Mouse (Mus musculus) embryo, embryonic 9.5 days (tissue): ENCODE measurements at regions not wholly inside any gene's neighbourhood (a gene's known extent, or its start where the extent isn't known, plus 50 kb on each side); places are given as distances from the start of the nearest gene placed in this dataset.

Experiments
- DNase-seq: peaks from one replicate; pipeline ENCODE4 v3.0.0-alpha.2; 2017; ENCODE audit errors: extremely low spot score

DNA sequence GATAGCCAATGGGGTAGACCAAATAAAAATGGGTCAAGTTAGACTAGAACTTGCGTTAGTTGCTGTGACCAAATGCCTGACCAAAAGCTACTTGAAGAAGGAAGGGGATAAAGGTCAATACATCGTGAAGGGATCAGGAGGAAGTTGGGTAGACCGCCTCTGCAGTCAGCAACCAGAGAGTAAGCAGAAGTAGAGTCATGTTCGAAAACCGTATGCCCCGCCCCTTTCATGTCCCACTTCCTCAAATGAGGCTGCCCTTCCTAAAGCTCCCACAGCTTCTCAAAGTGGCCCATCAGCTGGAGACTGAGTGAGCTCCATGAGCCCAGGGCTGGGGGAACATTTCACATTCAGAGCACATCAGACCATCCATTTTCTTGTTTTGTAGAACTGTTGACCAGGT lies 301.2 kb upstream of the Ppp2r3a start:
- DNase-seq: no peak

DNA sequence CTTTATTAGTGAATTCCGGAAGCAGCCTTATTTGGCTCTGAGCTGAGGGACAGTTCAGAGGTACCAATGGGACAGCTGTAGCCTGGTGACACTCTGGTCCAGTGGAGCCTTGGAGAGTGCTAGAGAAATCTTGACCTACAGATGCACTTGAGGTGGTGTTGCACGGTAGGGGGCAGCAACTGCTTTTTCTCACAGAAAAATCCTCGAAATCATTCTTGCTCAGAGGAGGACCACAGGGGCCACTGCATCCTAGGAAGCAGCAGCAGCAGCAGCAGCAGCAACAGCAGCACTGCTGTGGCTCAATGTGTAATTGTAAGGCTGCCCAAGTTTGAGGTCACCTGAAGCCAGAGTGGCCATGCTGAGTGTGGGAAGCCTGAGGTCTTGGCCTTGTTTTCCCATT lies 299.7 kb upstream of the Ppp2r3a start:
- no peak for DNase-seq

DNA sequence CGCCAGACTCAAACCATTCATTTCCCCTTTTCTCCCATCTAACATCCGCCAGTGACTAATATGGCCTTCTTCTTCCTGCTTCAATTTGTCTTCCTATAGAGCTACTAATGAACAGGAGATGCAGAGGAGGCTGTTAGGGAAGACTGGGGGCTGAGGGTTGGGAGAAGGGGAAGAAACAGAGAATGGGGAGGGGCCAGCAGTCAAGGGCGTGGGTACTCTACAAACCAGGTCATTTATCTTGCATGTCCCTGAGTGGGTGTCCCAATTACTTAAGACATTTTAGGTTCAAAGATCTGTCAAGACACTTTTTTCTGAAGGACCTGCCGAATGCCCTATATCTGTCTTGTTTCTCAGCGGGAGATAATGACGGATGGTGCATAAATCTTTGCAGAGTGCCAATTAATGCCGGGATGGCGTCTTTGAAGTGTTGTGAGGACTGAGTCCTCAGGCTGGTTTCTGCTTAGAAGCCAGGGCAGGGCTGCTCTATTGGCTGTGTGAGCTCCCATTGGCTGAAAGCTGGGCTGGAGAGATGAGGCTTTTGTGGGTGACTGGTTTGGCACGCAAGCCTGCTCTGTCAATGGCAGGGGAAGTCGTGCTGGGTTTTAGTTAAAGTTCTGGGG lies 294.7 kb upstream of the Ppp2r3a start:
- peak; percentile 55 for DNase-seq

DNA sequence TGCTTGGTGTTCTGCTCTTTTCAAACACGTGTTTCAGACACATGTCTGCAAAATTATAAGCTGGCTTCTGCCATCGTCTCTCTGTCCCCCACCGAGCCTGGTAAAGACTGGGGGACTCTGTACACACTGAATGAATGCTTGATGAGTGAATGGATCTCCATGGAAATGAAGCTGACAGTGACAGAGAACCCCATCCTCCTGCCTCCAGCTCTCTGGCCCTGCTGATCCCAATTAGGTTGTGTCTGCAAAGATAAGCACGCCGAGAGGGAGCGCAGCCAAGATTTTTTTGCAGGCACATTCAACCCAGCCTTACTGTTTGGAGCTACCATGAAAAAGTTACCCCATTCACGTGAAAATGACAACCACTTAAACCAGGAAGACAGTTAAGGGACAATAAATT lies 266.5 kb upstream of the Ppp2r3a start:
- DNase-seq: no peak

DNA sequence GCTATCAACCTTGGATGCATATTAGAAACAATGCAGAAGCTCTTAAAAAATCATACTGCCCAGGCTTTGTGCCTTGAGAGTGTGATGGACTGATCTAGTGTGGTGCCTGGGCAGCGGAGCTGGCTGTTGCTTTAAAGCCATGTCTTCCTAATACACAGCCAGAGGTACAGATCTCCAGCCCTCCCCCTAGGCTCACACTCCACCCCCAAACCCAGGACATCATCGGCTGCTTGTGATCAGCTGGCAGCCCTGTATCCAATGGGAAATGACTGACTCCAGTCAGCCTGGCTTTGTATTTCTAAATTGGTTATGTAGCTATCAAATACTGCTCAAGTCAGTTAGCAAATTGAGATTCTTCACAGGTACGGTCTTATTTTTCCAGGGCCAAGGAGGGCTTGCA lies 259.2 kb upstream of the Ppp2r3a start:
- no peak for DNase-seq

DNA sequence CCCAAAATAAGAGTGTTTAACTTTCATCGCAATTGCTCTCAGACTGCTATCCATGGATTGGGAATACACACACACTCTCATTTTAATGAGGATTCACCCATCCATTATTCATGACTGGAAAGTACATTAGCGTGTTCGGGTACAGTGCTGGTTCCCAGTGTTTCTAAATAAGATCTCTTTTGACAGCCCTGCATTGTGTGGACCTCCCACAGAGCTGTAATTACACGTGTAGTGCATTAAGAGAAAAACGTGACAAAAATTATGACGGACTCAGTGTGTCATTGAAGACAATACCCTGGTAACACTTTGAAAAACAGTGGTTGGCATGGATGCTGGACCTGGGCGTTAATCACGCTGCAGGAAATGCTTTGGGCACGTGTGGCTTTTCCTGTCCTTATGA lies 257.6 kb upstream of the Ppp2r3a start:
- DNase-seq: no peak

DNA sequence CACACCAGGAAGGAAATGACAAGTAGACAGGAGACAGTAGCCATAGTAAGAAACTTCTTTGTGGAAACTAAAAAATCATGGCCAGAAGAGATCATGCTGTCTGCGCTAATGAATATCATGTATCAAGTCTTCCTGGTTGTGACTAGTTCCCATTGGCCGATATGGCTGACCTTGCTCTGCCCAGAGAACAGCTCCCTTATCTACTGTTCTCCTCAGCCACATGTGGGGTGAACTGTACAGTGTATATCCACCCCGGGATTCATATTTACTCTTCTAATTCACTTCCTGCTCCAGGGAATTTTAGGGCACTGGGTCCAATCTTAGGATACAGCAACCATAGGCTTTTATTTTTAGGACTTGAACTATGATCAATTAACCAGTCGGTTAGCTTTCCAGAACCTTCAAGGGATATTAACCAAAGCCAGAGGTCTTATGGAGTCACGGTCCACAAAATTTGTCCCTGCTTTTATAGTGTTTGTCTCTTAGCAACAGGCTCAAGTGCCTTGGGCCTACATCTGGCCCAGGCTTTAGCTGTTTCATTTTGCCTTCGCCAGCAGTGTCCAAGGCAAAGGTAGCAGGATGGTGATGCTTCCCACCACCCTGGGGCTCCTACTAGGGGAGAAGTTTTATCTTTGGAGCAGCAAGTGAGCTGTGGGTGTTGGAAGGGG lies 255.6 kb upstream of the Ppp2r3a start:
- no peak for DNase-seq

DNA sequence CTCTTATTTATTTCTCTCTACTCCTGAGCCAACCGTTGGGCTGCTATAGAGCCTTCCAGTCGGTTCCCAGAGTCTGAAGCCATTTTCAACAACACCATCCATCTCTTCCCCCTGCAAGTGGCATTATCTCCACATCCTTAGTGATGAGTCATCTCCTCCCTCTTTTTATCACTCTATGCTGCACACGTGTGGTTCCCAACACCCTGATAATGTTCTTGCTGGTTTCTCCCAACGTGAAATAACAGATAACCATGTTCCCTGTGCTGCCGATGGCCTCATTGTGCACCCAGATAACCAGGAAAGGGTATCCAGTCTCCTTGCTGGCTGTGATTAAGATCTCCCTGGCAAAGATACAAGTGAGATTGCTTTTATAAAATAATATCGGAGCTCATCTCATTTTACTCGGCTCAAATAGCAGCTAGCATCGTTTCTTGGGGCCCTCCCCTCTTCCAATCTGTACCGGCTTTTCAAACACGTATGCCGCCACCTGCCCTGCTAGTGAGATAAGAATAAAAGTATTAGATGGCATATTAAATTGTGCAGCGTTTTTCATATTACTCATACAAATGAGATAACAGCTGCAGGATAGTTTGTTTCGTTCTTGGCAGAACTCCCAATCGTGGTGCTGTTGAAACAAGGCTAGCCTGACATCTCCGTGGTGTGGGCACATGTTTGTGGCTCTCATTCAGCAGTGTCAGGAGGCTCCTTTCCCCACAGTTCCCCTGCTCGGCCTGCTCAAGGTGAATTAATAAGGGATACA lies 250.3 kb upstream of the Ppp2r3a start:
- no peak for DNase-seq

DNA sequence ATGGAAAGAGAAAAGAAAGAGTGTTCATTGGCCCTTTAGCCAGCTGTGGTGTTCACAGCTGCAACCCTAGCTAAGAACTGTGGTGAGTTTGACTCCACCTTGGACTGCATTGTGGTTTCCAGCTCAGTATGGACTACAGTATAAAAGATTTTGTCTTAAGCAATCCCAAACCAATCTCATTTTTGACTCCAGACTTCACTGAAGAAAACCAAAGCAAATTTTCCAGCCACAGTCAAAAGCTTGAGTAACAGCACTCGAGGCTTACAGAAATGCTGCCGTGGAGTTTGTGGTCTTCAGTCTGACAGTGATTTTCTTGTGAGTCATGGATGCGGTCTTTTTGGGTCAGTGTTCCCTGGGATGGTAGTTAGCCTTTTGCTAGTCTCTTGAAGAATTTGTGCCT lies 249.4 kb upstream of the Ppp2r3a start:
- DNase-seq: no peak

DNA sequence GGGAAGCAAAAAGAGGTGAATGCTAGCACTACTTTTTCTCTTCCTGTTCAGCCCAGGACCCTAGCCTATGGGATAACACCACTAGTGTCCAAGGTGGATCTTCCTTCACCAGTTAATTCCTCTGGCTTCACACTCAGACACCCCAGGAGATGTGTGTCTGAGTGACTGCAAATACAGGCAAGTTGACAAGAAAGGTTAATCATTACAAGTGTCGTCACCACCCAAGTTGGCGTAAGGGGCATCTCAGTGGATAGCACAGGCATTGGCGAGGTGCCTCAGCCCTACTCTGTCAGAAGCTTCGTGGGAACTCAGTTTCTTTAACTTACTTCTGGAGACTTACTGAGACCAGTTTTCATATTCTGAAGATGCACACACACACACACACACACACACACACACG lies 247.1 kb upstream of the Ppp2r3a start:
- DNase-seq: no peak

DNA sequence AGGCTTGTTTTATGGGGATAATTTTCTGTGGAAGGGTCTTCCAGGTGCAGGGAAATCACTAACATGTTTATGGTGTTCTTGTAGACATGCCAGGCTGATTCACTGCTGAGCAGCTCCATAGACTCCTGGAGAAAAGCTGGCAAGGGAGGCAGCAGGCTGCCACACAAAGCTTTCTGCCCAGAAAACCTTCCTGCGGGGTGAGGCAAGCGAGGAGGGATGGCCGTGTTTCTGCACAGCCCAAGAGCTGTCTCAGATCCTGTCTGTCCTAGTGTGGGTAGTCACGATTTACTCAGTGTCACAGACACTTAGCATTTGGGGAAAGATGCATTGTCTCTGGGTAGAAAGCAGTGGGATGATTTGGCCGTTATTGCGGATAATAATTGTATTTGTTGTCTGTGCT lies 244.2 kb upstream of the Ppp2r3a start:
- no peak for DNase-seq

DNA sequence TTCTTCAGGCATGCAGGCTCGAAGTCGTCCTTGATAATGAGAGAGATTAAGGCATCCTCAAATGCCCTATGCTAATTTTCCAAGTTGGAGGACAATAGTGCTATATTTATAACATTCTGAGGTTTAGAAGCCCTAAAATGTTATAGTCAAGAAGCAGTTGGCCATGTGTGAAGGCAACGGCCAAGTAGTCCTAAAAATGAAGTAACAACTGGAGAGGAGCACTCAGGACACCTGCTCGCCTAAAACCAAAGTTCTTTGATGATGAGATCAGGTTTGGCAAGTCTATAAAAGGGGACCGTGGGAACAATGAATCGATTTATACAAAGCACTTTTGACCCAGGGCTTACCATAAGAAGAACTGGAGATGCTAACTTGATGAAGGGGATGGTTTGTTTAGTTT lies 237.4 kb upstream of the Ppp2r3a start:
- no peak for DNase-seq

DNA sequence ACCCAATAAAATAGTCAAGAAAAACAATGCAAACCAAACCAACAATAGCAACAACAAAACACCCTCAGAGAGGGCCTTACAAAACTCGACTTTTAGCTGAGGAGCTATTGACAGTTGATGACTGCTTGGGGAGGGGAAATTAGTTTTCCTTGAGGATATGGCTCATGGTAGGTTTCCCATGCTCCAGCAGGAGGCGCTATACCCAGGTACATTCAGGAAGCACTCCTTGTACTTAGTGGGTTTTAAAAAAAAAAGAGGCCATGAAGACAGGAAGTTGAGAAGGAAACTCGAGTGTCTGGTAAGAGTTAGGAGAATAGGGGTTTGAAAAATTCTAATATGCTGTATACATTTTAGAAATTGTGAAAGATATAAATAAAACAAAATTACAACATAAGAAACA lies 224.6 kb upstream of the Ppp2r3a start:
- DNase-seq: no peak

DNA sequence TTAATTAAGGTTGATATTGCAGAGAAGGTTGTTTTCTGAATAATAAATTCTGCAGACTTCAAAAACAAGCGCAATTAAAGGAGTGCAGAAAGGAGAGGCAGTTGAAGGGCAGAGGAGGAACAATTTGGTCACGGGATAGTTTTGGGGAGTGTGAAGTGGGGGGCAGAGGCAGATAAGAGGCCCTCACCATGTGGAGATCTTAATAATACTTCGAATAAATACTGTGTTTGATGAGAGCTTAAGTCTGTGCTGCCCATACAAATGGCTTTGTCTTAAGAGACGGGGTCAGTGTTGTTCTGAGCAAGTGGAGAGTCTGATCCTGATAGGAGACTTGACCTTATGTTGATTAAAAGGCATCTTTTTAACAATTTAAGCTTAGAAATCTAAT lies 221.5 kb upstream of the Ppp2r3a start:
- no peak for DNase-seq

DNA sequence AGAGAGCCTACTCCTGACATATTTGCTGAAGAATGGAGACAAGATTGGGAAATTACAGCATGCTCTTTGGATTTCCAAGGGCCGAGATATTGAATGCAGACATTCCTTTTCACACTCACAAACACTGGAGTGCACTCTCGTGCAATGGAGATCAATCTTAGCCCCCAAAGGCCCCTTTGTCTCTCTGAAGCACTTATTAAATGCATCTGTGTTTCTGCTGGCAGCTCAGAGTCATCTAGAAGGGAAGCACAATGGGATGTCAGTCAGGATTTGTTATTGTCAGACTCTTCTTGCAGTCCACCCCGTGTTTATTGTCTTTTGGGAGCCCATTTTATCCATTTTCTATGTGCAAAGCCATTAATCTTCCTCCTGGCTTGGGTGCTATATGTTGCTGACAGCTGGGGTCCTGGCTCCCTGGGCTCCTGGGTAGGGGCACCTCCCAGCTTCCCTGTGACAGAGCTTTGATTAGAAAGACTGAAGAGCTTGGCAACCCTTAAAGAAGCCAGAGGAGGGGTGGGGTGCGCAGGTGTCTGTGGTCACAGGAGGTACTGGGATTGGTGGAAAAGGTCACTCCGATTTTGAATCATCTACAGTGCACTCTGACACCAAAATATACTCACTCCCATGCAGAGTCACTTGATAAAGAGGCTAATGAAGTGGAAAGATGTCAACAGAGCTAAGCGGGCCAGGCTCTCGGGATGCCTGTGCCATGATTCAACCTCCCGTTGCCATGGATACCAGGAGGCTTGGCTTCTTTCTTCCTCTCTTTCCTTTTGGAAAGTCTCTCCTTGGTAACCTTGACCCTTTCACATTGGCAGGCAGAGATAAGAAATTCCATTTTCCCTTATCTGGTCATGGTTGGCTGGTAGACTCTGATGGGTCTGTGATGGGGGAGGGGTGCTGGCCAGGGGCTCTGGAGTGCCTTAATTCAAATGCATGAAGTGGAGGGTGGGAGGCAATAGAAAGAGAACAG lies 220.8 kb upstream of the Ppp2r3a start:
- DNase-seq: peak; percentile 66

DNA sequence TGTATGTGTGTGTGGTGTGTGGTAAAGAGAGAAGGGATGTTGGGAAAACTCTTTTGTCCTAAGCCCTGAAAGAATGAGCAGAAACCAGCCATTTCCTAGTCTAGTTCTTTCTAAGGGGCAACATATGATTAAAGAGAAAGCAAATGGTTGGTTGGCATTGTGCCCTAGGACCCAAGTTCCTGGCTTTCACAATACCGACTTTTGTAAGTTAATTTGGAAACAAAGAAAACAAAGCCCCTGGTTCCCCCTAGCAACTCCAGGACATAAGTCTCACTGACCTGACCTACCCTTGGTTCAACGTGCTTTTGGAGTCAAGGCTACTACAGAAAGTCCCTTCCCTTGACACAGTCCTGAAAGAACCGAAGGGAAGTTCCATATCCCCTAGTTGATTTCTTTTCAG lies 220.1 kb upstream of the Ppp2r3a start:
- no peak for DNase-seq

DNA sequence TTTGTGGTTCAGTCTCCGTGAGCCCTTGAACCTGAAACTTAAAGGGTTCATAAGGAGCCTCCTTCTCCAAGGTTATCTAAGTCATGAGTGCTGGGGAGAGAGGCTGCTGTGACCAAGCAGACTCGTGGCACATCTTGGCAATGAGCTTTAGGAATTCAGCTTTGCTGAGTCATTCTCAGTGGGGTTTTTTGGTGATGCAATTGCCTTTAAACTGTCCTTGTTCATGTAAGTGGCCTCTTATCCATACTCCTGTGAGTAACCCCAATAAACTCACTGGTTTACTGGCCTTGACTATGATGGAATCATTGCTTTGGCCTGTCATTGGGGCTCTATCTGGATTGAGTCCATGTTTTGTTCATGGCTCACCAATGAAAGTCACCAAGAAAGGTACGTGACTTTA lies 218.2 kb upstream of the Ppp2r3a start:
- DNase-seq: no peak

DNA sequence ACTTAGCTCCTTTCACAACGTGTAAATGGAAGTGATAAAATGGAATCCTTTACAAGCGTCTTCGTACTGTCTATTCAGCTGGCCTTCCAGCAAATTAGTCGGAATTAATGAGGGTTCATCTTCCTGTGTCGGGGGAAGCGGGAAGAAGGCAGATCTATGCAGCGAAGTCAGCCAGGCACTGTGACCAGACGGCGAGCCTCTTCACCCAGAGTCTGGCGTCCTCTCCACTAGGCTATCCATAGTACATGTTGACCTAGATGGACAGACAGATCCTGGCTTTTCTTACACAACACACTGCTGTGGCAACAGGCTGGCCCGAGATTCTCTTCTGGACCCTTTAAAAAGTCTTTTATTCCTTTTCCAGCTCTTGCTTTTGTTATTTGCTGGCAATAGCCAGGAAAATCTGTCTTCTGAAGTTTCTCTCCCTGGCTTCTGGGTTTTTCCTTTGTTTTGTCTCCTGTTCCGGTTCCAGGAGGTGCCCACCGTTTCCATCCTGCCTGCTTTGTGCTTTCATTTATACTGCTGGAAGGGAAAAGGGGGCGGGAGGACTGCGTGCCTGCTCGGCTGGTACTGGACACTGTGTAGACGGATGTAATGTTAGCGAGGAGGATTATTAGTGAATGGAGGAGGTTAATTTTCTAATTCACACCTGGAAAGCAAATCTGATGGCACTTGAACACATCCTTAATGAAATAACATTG lies 213.3 kb upstream of the Ppp2r3a start:
- no peak for DNase-seq

DNA sequence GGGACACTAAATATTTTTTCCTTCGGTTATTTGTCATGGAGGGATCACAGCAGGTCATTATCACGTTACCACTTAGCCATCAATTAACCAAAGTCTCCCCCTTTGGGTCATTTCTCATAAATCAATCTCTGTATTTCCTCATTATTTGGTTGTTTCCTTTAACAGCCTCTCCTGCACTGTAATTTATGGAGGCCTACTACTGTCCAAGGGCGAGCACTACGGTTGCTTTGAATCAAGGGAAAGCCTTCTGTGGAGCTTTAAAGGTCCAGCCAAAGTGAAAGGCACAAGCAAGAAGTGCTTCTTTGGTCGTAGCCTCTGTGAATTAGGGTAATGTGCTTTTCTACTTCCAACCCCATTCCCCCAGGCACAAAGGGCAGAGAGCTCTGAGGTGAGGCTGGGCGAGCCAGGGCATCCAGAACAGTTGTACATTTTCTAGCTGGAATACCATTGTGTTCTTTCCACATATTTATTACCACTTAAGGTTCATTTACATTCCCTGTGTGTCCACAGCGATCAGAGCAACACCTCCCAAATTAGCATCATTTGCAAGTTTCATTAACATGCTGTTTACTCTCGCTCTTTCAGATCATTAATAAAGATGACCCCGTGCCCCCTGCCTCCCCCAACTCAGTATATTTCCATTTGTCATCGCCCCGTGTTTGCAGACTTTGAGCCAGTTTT lies 207.5 kb upstream of the Ppp2r3a start:
- no peak for DNase-seq

DNA sequence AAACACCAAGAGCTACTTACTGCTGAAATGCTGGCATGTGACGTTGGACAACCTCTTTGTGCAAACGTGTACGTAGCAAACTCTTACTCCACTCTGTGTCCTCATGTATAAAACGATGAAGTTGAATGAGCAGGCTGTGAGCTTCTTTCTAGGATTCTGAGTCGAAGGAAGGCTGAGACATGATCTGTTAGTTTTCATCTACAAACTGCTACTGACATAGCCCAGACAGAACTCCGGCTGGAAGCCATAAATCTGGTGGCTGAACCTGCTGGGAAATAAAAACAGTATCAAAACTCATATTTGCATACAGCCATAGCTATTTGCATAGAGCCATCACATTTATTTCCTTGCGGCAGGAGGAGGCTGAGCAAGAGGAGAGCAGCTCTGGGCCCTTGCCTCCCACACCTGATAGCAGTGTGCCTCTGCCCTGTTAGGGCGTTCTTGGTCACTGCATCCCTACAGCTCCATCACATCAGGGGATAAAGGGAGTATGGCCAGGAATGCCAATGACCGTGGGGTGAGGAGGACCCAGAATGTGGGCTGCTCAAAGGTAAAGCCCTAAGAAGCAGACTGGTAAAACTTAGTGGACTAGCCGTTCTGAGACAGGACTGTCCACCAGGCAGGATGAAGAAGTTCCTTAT lies 206.8 kb upstream of the Ppp2r3a start:
- DNase-seq: no peak
